Mouse (Mus musculus): ENCODE measurements around the gene Fthl17e. TPM values are rescaled to one million over a fixed set of nuclear protein-coding genes. Genes with fewer than 3 reads are reported as not detected.

Fthl17e gene
- not detected in 2 replicates for polyA plus RNA-seq (2012; rRNA removed)

GRCm38 (mm10) chrX:9033193-9033592 is at the start of gene Fthl17e:
Gene Fthl17e (plus strand): TSS chrX:9033493.

GRCm38 (mm10) chrX:8986655-8987054 is 46.6 kb upstream of the Fthl17e start, which contains the start of gene Fthl17d:
Gene Fthl17d (minus strand): TSS chrX:8986755.

GRCm38 (mm10) chrX:9062715-9063114 is 29.4 kb downstream of the Fthl17e start, which contains the start of gene Fthl17f:
Gene Fthl17f (plus strand): TSS chrX:9063015.

Other genes with a start within 250 kb of the Fthl17e start
- gene Ssxb5, start 229.8 kb upstream of the Fthl17e start, polyA plus RNA-seq (2012; rRNA removed): not detected in 2 replicates
- not detected in 2 replicates for gene Gm6592, start 189.5 kb upstream of the Fthl17e start, polyA plus RNA-seq (2012; rRNA removed)
- gene Gm5751, start 159.2 kb upstream of the Fthl17e start, polyA plus RNA-seq (2012; rRNA removed): not detected in 2 replicates
- 30.0 and 31.2 TPM in 2 replicates for gene B630019K06Rik, start 141.1 kb upstream of the Fthl17e start, polyA plus RNA-seq (2012; rRNA removed)
- gene Fthl17b, start 70.5 kb upstream of the Fthl17e start, polyA plus RNA-seq (2012; rRNA removed): not detected in 2 replicates
- not detected in 2 replicates for gene Fthl17c, start 56.9 kb upstream of the Fthl17e start, polyA plus RNA-seq (2012; rRNA removed)
- not detected in 2 replicates for gene Fthl17d, start 46.7 kb upstream of the Fthl17e start, polyA plus RNA-seq (2012; rRNA removed)
- not detected in 2 replicates for gene Fthl17f, start 29.5 kb downstream of the Fthl17e start, polyA plus RNA-seq (2012; rRNA removed)
- gene 4930402K13Rik, start 71.1 kb downstream of the Fthl17e start, polyA plus RNA-seq (2012; rRNA removed): not detected in 2 replicates
- gene Lancl3, start 166.4 kb downstream of the Fthl17e start, polyA plus RNA-seq (2012; rRNA removed): 1.7 and 1.8 TPM in 2 replicates
- gene Gm14862, start 223.4 kb downstream of the Fthl17e start, polyA plus RNA-seq (2012; rRNA removed): not detected in 2 replicates
- gene Xk, start 239.3 kb downstream of the Fthl17e start, polyA plus RNA-seq (2012; rRNA removed): 3.1 and 3.3 TPM in 2 replicates

Measured in central nervous system, embryonic 14 days (tissue).